Mouse (Mus musculus) kidney, postnatal 14 days (tissue): ENCODE data around the gene Cyfip2.

Experiments
- DNase-seq: peaks from one replicate; pipeline ENCODE4 v3.0.0; 2022; ENCODE audit warnings: mixed read lengths

Gene Cyfip2

DNA sequence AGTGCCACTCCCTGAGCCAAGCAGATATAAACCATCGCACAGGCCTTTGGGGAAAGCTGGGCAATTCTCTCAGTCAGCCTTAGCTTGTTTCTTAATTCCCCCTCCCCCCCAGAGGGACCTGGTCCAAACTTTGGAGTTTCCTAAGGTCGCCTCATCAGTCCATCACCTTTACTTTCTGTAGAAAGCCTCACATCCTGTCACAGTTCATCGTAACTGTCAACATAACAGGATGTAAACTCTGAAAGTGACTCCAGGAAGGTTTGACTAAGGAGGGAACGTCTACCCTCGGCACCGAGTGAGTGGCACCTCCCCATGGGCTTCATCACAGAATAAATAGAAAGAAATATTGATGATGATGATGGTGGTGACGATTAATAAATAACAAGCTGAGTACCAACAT is 4.9 kb downstream of the Cyfip2 start:
- DNase-seq, result no peak

DNA sequence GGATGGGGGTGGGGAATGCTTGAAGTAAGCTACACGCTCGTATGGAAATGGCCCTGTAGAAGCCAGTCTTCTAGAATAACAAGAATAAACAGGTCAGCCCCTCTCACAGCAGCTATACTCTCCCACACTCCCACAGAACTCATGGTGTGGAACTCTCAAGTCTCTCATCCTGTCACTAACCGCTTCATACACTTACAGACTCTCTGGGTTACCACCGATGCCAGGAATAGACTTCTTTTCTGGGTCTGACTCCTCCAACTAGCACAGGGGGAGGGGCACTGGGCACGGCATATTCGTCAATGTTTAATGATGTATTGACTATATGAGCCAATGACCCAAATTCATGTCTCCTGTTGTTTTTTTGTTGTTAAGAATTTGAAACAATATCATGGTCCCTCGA is 5.9 kb downstream of the Cyfip2 start:
- no peak for DNase-seq

DNA sequence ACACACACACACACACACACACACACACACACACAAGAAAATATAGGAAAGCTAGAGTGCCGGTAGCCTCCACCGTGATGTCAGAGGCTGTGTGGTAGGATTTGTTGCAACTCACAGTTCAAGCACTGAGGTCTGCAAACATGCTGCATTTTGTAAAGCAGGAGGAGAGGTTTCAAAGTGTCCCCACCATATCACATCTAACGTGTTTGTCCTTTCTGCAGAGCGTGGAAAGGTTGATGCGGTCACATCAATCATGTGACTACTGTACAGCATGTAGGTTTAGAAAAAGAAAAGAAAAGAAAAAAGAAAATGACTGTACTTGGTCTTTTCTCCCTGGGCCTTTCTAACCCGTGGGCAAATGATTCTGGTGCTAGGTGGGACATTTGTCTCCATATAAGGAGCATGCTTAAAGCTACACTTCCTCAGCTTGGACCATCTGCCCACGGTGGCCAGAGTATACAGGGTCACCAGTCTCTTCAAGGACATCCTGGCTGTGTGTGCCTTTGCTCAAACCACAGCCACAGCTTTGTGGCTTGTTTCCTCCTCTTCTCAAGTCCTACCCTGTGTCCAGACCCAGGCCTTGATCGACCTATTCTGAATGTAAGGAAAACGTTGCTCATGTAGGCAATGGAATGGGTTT is 6.7 kb downstream of the Cyfip2 start:
- DNase-seq, result no peak

DNA sequence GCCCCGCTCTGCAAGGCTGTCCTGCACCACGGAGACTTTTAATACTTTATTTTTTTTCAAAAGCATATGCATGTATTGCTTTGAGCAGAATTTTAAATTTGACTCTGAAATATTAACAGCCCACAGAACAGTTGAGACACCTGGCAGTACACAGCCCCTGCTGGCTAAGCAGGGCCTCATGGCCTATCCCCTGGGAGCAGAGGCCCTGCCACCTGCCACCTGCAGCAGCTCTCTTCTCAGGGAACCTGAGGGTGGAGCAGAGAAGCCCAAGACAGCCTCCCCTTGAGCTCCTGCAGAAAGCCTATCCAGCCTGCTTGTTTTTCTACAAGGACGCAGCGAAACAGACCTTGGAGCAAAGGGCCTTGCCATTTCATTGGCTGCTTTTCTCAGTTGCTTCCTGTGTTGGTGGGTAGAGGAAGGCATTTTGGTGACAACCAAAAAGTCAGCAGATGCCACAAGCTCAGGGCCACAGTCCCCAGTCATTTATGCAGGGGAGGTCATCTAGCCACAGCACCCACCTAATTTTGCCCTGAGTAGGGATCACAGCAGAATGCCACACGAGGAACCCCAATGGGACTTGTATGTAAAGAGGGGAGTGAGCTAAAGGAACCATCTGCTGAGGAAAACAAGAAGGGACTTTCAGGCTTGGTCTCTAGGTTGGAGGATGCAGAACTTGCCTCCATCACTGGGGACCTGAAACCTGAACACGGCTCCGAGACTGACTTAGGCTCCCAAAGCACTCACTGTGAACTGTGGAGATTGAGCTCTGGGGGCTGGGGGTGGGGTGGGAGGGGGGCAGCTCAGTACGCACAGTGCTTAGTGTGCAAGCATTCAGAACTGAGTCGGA is 7.6 kb downstream of the Cyfip2 start:
- no peak for DNase-seq

DNA sequence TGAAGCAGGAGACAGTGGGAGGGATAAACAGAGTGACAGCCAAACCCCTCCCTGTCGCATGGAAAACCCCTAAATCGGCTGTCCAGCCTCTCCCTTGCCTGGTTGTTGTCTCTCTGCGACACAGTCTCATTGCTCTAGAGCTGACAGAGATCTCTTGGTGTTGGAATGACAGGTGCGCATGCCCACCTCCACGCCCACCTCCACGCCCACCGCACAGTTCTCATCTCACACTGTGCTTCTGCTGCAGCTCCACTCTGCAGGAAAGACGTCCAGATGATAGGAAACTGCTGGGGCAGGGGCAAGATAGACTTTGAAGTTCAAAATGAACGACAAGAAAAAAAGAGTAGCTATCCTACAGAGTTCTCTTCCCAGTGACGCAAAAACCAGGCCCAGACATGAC is 8.6 kb downstream of the Cyfip2 start:
- no peak for DNase-seq

DNA sequence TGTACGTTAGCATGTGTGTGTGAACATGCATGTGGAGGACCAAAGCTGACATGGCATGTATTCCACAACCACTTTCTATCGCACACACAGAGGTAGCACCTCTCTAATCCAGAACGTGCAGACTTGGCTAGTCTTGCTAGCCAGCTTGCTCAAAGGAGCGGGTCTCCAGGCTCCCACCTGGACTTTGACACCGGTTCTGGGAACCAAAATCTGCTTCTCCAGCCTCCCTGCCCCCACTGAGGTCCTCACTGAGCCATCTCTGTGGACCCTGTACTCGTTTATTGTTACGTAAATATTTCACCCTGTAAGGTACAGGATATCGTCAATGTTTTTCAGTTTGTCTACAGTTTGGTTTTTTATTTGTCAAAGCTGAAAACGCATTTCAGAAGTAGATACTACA is 10.2 kb downstream of the Cyfip2 start:
- DNase-seq, result peak; percentile 44

DNA sequence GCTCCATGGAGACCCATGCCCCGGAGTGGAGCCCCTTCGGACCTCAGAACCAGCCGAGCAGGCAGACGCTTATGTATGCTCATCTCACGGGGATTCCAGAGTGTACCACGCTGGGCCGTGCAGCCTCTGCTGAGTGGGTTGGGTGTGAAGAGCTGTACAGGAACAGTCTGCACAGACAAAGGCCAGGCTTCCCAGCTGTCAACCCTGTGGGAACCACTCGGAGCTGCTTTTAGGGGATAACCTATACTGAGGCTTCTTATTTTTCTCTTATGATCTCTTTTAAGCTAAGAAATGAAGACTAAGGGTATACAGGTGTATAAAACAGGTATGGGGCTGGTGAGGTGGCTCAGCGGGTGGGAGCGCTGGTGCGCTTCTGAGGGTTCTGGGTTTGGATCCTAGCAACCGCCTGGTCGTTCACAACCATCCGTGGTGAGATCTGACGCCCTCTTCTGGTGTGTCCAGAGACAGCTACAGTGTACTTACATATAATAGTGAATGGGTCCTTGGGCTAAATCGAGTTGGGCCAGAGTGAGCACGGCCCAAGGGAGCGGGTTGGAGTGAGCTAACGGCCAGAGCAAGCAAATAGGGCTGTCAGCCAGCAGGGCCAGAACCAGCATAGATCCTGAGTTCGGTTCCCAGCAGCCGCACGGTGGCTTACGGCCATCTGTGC is 10.9 kb downstream of the Cyfip2 start:
- DNase-seq, result no peak

DNA sequence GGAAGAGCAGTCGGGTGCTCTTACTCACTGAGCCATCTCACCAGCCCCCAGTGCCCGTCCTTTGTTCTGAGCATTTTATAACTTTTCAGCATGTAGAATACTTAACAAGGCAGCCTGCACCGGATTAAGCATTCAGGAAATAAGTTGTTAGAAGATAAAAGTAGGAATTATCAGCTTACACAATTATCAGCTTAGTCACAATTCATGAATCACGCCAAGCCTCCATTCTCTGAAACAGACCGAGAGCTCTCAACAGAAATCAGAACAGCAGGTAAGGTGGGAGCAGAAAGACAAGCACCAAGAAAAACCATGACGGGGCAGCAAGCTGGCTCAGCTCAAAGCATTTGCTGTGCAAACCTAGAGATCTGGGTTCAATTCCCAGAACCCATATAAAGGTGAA is 12.8 kb downstream of the Cyfip2 start:
- no peak for DNase-seq

DNA sequence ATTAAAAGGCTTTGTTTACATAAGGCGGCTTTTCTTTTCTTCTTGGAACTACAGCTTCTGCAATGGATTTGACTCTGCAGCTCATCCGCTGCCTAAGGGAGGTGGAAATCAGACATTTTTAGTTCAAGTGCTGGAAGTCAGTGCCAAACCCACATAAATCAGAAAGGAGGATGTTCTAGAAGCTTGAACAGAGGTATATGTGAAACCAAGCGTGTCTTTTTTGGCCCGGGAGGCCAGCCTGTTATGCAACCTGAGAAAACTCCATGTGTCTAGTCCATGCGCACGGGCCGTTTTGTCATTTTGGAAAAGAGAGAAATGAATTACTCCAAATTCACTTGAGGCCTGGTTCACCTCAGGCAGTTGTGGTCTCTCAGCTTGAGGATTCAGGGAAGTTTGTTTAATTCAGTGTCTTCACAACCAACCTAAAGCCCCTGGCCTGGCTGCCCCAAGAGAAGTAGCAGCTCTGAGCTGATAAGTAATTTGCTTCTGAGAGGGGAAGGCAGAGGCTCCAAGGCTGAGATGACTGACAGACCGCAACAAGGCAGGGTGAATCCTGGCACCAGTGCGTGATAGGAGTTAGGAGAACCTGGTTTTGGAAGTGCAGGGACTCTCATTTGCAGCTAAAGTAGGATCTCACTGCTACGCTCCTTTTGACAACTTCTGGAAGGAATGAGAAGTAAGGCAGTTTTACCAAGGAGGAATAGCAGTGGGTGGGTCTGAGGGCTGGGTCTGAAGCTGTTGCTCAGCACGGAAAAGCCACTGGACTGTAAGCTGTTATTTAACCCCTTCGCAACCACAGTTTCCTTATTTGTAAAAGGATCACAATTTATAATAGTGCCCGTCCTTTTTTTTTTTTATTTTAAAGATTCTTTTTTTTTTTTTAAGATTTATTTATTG is 13.5 kb downstream of the Cyfip2 start:
- peak; percentile 53 for DNase-seq

DNA sequence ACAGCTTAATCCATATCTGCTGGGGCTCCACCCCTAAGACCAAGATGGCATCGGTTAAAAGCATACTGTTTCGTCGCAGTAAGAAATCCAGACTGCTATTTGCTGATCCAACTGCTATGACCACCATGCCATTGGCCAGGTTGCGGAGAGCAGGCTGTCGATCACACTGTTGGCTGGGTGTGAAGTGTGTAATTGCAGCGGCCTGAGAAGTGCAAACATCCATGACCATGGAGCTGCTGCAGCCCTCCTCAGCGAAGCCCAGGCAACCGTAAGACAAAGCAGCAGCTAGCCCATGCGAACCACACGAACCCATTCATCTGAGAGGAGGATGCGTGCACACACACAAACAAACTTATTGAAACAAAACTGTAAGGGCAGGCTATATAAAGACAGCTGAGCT is 18.3 kb downstream of the Cyfip2 start:
- no peak for DNase-seq

DNA sequence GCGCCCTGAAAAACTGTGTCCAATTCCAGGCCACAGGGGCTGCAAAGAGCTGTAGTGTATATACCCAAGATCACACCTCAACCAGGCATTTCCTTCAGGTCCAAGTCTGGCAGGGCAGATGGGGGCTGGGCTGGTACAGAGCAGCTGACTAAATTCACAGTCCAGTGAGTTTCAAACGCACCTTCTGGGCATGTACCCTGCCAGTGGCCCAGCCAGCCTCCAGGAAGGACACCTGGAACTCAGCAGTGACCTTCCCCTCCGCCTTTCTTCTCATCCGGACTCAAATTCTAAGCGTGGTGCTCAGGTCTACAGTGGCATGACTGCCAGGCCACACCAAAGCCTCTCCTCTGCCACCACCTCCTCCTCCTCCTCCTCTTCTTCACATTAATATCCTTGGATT is 19.2 kb downstream of the Cyfip2 start:
- DNase-seq, result peak; percentile 80

DNA sequence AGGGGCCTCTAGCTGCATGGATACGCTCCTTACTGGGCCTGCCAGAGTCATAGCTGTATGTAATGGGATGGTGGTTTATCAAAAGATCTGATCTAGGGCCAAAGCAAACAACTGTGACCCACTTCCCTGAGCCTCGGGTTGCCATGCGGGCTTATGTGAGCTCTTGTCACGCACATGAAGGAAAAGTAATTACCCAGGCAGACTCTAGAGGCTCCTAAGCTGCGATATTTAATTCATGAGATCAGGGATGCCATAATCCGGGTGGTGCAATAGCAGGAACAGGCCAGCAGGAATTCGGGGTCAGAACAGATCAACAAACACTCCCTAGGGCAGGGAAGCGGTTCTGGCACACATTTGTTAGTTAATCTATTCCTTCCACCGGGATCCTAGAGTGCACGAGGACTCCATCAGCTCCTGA is 21.7 kb downstream of the Cyfip2 start:
- peak; percentile 73 for DNase-seq

DNA sequence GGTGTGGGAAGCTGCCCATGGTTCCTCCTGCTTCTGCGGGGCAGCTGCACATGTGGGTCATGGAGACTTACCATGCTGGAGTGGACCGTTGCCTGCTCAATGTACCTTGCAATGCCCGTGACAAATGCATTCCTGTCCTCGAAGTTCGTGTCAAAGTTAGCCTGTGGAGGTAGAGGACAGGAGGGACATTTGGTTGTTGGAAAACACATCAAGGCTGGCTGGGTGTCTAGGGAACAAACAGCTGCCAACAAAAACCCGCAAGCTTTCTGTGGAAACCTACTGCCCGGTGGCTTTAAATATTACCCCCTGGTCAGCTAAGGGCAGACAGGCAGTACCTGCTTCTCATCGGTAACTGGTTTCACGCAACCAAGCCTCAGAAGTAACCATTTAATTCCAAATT is 23.1 kb downstream of the Cyfip2 start:
- peak; percentile 67 for DNase-seq

DNA sequence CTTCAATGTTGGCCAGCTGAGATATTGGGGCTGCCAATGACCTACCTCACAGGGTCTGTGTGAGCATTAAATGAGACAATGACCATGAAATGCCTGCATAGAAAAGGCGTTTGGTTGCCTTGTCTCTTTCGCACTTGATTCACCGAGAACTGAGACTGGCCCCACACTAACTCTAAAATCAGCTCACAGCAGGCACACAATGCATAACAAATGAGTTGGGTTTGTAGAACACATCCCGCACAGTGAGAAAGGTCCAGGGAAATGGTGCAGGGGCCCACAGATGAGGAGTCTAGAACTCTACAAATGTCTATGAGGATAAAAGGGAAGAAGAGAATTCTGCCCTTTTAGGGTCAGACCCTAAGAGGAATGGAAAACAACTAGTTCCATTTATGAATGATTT is 23.6 kb downstream of the Cyfip2 start:
- DNase-seq, result no peak

DNA sequence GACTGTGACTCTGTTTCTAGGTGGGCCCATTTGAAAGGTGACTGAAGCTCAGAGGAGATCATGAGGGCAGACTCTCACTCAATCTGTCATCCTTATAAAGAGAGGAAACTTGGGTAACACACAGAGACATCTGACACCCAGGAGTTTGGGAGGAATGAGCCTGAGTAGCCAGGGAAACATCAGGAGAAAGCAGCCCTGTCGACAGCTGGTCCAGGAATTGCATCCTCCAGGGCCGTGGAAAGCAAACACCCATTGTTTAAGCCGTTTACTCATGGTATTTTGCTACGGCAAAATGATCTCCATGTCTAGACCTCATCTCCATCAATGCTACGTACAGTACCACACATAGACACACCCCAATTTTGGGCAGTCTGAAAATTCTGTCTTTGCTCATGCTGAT is 24.6 kb downstream of the Cyfip2 start:
- DNase-seq, result no peak

DNA sequence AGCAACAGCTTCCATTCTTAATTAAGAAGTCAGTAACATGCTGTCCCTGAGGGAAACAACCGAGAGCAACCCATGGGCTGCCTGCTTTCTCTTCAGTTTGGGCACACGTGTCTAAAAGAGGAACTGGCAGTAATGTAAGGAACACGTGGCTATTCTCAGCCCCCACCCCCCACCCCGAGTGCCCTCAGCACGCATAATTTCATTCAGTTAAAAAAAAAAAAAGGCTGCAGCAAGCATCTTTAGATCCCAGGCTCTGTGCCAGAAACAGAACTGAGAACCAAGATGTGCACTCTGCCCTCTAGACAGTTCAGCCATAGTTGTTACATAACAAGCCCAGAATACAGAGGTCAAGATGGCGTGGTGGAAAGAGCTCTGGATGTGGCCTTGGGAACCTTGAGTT is 25.9 kb downstream of the Cyfip2 start:
- peak; percentile 85 for DNase-seq

DNA sequence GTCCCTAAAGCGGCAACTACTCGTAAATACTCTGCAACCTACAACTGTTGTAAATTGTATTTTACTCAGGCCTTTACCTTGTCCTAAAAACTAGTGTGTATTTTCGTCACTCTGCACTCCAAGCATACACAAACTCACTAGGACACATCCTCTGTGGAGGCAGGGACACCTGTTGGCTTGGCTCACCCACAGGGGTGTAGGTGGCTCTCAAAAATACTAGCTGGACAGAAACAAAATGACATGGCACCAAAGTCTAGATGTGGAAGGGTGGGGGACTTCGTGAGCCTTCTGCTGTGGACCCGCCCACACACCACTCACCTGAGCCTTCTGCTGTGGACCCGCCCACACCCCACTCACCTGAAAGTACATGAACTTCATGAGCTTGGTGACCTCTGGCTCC is 28.9 kb downstream of the Cyfip2 start:
- no peak for DNase-seq

DNA sequence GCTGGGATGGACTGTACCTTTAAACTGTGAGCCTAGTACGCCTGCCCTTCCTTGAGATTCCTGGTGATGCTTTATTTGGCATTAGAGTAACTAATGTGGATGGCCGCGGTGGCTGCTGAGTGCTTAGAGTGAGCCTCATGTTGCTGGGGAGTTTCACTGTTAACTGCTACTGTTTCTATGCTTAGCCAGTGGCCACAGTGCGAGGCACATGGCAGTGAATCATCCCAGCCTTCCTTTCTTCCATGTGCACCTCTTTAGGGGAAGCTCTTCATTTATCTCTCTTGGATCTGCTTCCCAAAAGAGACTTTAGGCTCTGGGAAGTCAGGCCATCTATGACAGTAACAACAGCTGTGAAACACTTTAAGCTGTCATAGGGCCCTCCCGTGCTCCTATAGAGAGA is 30.0 kb downstream of the Cyfip2 start:
- DNase-seq, result no peak

DNA sequence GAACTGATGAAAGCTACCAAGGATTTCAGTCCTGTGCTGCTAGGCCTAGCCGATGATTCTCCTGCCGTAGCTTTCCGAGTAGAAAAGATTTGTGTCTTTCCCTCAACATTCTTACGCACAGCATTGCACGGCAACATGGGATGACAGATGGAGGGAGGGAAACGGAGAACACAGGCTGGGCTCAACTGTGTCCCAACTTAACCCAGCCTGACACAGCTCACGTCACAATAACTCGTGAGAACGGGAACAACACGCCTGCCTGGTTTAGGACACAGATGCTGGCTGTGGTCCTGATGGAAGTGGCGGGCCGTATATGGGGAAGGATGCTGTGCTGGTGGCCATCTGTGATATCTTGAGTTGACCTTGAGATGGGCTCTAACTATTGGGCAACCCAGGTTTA is 34.0 kb downstream of the Cyfip2 start:
- no peak for DNase-seq

DNA sequence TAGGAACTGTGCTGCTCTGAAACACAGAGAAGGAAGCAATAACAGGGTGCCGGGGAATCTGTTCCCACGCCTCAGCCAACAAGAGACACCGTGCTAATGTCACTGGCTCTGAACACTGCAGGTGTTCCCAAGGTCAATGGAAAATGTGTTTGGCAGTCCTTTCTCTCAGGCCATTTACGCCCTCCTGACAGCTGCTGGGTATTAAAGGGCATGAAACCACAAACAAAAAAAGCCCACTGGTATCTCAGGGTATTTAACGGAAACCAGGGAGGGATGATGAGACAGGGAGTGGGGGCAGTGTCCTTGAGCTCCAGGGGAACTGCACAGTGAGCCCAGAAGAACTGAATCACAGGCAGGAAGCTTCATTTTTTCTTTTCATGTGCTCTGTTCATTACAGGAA is 34.5 kb downstream of the Cyfip2 start:
- DNase-seq, result no peak

DNA sequence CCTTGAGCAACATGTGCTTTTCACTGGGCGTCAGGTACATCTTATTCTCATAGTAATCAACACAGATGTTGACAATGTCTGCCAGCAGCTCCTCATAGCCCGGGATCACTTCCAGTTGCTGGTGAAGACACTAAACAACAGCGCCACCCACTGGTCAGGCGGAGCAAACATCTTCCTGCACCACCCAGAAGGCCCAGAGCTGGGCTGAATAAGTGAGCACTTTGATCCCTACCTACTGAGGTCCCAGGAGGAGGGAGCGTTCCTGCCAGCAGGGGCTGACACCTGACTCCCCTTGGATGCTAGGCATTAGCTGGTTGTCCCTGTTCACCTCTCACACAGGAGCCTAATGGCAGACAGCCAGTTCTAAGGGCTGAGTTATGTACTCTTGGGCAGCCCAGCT is 35.9 kb downstream of the Cyfip2 start:
- DNase-seq, result peak; percentile 54

DNA sequence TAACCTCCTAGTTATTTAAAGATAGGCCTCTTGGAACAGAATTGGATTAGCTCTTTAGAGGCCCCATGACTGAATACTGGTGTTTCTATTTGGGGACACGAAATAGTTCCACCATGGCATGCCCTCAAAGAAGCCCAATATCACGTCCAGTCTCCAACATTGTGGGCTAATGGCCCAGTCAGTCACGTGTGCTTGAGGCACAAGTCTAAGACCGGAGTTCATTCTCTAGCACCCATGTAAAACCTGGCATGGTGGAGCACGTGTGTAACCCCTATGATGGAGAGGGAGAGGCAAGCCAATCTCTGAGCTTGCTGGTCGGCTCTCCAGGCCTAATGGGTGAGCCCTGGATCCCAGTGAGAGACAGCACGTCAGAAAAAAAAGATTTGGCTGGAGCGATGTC is 36.5 kb downstream of the Cyfip2 start:
- DNase-seq, result no peak

DNA sequence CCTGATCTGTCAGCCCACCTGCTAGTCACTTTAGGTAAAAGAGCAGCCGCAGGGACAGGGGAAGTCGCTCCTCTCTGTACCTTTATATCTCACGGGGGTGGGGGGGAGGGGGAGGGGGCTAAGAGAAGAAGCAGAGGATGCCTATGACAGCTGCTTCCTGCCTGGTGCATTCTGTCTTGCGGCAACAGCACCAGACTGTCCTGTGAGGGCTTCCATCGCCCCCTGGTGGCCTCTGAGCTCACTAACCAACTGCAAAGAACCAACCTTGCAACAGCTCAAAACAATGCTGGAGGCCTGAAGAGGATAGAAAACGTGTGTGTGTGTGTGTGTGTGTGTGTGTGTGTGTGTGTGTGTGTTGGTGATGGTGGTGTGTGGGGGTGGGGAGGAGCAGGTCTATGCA is 37.4 kb downstream of the Cyfip2 start:
- peak; percentile 78 for DNase-seq
